Mouse (Mus musculus): ENCODE data around the gene Fam189a1.

DNA sequence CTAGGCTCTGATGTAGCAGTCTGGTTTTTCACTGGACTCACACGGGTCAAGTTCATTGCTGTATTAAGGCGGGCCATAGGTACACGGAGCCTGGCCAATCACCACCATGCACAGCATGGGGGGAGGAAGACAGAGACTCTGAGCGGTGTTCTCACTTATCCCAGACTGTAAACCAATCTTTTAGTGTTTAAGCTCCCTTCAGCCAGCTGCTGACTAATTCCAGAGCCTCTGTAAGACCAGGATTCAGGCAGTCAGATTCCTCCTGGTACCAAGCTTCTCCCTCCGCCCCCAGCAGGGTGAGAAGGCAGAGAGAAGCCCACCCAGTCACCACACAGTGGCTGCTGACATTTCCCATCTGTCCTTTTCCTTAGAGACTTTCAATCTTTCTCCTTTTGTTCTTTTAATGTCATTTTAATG, 260.7 kb downstream of the Fam189a1 start:
- no peak for TF ChIP-seq CTCF (IDR thresholded peaks at IDR 0.05; ENCODE audit: low read depth)
- no peak for TF ChIP-seq EP300 (IDR thresholded peaks at IDR 0.05; ENCODE audit: low read depth)

All from liver, embryonic 14.5 days (tissue).